Mouse (Mus musculus) liver, postnatal 0 days (tissue): ENCODE measurements around the gene Tma16.

Experiments
- CTCF ChIP-seq: sonication (generic); IDR thresholded peaks from 2 replicates; pipeline ENCODE4 v1.5.1; 2016; ENCODE audit warnings: antibody characterized with exemption, low read depth
- EP300 ChIP-seq: IDR thresholded peaks from 2 replicates; pipeline ENCODE4 v1.6.1; 2016; ENCODE audit warnings: antibody characterized with exemption, low read depth, mild to moderate bottlenecking

GRCm38 (mm10) chr8:66444141-66444540 is 42.2 kb downstream of the Tma16 start:
- no peak for TF ChIP-seq EP300
- no peak for TF ChIP-seq CTCF
